Mouse (Mus musculus) T-cell, adult 2 months (primary cell): Measurements from ENCODE around the gene Dcaf7.

ENCODE experiments used
- DNase-seq: peaks from one replicate; pipeline ENCODE4 v3.0.0; 2022; ENCODE audit warnings: low spot score

Gene Dcaf7

DNA sequence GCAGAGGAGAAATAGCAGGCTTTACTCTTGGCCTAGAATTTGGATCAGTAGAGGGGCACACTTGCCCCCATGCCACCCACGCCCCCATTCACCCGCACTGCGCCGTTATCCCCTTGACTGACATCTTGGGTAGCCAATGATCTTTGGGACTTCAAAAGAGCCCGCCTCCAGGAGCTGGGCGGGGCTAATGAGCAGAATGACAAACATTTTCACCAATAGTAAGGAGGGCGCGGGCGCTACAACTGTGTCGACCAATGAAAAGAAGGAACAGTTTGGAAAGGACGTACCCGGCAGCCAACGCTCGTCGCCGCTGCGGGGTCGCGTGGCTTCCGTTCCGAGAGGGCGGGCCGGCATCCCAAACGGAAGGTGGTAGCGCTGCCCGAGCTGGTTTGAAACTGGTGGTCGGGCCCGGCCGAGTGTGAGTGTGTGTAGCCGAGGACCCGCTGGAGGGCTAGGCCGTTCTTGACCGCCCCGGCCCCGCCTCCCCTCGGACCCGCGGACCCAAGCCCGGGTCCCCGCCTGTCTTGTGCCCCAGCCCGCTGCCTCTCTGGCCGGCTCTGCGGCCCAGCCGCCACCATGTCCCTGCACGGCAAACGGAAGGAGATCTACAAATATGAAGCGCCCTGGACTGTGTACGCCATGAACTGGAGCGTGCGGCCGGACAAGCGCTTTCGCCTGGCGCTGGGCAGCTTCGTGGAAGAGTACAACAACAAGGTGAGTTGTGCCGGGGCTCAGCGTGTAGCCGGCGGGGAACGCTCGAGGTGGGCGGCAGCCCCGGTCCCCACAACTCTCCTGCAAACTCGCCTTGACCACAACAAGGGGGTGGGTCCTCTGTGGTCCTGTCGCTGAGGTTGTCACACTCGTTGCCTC, at the start of gene Dcaf7:
Dcaf7 (plus strand) TSS at position 325 of the 870 bp plus-strand sequence.
- DNase-seq: peak; percentile 97

DNA sequence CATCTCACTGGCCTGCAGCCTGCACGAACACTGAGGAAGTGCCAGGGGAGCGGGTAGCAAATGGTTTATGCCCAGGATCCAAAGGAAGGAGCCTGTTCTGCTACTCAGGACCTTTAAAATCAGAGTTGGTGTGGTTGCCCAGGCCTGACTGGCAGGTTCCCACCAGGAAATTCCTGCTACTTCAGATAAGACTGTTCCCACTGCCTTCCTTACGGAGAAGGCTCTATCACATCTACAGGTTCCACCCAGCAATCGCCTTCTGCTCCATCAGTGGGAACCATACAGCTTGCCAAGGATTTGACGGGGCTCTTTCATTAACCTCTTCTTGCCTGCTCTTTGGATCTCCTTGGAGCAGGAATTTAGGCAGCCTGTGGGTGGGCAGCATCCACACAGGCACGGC, 49.2 kb upstream of the Dcaf7 start:
- no peak for DNase-seq

DNA sequence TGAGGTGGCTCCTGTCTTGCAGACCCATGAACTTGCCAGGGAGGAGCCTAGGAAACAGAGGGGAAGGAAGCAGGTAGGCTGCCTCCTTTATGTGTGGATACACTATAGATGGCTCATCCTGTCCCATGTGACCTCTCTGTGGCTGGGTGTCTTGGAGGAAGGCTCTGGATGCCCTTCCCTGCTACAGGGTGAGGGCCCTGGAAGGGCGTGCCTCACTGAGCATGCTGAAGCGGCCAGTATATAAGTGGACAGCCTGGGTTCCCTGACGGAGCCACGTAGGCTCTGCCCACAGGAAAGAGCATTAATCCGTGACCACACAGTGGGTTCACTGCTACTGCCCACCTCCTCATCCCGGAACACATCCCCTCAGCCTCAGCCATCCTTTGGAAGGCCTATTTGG, 47.2 kb upstream of the Dcaf7 start:
- no peak for DNase-seq

DNA sequence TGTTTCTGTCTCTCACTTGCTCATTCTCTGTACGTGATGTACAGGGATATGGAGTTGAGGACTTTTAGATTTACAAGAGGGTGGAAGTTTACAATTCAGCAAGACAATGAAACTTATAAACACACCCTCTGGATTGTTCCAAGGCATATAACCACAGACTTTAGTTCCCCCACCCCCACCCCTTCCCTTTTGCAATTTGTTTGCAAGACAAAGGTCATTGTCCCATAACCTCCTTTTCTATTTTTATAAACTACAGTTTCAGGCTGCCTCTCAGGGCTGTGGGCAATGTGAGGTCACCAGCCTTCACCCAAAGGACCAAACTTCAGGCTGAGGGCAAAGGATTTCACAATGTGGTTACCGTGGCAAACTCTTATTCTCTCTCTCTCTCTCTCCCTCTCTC, 46.4 kb upstream of the Dcaf7 start:
- DNase-seq: no peak

DNA sequence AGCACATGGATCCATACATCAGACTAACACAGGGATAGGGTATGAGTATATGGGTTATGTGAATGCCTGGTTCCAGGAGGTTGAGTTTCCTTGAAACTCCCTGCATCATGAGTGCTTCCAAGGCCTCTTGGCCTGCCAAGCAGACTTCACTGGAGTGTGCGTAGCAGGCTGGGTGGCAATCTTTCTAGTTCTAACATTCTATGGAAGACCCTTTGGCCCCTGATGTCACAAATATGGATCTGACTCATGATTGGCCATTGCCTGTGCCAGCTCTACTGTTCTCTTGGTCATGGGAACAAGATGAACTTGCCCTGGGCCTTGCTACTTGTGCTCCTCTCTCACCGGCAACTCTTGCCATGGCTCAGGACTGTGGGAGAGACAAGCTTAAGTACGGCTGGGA, 42.3 kb upstream of the Dcaf7 start, which contains the start of gene Ace3:
Ace3 (plus strand) TSS at position 301 of the 400 bp plus-strand sequence.
- no peak for DNase-seq

DNA sequence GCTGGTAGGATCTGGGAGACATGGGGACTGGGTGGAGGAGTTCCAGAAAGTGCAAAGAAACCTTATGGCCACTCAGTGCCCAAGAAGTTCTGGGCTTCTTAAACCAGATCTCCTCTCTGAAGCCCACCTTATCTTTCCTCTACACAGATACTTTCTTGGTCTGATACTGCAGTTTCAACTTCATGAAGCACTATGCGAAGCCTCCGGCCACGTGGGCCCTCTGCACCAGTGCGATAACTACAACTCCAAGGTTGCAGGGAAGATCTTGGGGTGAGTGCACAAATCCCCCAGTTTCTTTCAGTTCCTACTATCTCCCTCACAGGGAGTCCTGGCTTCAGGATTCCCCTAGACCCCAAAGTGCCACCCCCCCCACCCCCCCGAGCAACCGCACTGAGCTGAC, 36.6 kb upstream of the Dcaf7 start:
- no peak for DNase-seq

DNA sequence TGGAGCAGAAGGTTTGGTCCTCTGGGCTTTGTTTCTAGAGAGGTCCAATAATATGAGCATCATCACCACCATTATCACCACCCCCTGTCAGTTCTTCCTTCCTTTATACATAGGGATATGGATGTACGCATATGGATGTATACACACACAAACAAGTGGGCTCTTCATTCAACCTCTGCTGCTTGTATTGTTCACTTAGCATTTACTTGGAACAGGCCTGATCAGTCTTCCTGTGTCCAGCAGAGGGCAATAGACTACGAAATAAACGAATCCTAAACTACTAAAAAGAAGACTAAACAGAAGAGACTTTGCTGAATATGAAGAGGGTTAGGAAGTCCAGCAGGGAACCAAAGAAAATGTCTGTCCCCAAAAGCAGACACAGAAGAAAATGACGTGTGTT, 35.0 kb upstream of the Dcaf7 start:
- peak; percentile 35 for DNase-seq

DNA sequence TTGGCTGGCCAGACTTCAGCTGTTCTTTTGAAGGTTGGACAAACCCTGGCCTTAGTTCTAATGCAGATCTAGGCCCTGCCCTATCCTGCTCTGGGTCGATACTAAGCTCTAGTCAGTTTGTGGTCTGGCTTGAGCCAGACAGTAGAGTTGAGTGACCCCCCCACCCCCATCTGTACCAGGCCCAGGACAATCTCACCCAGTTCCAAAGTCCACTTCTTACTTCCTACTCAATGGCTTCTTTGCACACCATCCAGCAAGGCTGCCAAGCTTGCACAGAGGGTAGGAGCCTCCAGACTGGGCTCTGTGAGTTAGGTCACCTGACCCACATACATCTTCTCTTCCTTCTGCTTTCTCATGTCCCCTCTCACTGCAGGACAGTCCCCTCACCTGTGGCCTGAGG, 32.1 kb upstream of the Dcaf7 start:
- DNase-seq: no peak

DNA sequence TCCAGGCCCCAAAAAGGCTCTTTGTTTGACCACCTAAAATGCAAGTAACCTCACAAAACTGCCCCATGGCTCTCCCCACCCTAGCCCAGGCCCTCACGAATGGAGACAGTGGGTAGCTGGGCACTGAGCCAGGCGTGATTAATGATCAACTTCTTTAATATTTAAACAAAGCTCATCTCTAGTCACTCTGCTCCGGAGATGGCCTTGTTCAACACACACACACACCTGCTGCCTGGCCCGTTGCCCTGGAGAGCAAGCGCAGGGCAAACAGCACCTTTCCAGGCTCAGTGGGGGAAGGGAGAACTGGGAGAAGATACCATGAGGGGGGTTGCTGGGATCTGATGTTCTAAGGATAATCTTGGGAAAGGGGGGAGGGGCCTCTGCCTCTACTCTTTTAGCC, 30.7 kb upstream of the Dcaf7 start:
- DNase-seq: no peak

DNA sequence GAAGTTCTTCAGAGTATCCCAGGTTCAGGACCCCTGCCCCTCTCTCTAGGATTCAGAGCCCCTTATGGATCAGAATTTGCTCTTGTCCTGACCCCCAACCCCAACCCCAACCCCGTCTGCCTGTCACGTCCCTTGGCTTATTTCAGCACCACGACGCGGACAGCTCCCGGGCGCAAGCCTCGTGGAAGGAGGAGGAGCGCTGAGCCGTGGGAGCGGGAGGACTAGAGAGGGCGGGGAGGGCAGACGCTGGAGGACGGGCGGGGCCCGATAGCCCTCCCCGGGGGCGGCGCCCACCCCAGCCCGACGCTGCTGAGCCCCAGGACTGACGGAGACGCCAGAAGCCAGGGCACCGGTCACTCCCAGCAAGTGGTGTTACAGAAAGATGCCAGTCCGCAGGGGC, 28.9 kb upstream of the Dcaf7 start, which contains the start of gene Kcnh6:
Kcnh6 (plus strand) TSS at position 304 of the 400 bp plus-strand sequence.
- peak; percentile 41 for DNase-seq

DNA sequence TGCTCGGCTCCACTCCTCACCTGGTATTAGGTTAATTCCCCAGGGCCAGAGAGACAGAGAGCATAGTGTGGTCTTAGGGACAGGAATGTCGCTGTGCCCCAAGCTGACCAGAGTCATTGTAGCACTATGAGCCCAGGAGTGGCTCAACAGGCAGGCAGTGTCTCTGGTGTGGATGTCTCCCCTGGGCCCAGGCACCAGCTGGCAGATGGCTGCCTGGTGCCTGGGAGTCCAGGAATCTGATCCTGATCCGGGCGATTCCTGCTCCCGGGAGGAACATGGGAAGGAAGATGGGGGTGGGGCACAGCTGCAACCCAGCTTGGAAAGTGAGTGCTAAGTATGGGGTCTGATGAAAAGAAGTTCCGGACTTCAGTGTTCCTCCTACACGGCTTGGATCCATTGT, 24.0 kb upstream of the Dcaf7 start:
- no peak for DNase-seq

DNA sequence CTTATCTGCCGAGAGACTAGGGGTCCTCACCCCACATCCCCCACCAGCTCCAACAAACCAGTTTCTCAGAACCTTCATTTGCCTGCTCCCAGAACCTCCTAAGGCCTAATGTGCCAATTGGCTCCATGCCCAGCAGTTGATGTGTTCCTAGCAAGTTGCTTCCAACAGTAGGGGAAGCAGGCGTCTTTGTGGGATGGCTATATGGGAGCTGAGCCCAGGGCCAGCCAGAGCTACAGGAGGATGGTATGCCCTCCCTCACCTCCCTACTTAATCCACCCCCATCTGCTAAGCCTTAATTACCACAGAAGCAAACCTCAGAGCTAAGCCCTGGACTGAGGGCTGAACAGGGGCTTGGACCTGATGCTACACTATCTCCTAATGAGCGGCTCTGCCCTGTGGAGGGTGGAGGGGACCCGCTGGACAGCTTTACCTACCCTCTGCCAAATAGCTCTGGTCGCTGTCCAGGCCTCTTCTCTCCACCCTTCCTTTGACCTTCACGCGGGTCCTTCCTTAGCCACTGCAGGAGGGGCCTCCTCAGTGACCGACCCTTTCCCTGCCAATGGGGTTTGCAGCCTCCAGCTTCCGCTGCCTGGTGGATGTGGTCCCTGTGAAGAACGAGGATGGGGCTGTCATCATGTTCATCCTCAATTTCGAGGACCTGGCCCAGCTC, 23.0 kb upstream of the Dcaf7 start:
- DNase-seq: no peak

DNA sequence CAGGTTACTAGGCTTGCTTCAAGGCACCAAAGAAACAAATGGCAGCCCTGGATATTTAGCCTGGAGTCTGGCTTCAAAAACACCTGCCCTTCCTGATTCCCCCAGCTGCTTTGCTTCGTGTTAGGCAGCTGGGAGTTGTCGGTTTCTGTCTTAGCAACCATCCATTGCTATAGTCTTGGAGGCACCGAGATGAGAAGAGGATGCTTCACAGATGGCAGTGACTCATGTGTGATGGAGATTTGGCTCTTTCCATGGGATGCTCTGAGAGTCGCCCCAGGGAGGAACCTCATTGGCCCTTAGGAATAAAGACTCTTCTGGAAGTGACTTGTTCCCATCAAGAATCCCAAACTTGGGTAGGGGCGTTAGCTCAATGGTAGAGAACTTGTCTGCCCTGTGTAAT, 20.2 kb upstream of the Dcaf7 start:
- DNase-seq: no peak

DNA sequence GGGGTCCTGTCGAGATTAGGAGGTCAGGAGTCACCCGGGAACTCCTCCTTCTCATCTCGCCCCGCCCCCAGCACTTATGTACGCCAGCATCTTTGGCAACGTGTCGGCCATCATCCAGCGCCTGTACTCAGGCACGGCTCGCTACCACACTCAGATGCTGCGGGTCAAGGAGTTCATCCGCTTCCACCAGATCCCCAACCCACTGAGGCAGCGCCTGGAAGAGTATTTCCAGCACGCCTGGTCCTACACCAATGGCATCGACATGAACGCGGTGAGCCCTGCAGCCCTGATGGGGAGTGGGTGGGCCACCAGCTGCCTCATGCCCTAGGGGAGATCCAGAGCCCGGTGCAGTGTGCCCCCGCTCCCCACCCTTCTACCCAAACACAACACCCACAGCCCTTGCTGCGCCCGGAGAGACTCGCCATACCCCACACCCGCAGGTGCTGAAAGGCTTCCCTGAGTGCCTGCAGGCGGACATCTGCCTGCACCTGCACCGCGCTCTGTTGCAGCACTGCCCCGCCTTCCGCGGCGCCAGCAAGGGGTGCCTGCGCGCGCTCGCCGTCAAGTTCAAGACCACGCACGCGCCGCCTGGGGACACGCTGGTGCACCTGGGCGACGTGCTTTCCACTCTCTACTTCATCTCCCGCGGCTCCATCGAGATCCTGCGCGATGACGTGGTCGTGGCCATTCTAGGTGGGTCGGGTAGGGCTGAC, 16.5 kb upstream of the Dcaf7 start:
- peak; percentile 40 for DNase-seq

DNA sequence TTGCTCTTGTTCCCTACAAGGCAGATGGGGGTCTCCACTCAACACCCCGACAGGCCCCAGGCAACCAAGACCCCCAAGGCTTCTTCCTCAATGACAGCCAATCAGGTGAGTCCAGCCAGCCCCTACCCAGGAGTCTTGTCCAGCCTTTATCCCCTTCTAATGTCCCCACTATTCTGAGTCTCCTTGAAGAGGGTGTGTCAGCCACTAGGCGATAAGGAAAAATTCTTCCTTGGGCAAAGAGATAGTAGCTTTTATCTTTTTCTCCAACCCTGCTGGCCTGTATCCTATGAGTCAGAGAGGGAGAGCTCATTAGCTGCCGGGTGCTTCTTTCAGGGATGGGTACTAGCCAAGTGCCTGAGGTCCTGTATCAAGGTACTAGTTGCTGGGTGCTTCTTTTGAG, 10.9 kb upstream of the Dcaf7 start:
- DNase-seq: no peak

DNA sequence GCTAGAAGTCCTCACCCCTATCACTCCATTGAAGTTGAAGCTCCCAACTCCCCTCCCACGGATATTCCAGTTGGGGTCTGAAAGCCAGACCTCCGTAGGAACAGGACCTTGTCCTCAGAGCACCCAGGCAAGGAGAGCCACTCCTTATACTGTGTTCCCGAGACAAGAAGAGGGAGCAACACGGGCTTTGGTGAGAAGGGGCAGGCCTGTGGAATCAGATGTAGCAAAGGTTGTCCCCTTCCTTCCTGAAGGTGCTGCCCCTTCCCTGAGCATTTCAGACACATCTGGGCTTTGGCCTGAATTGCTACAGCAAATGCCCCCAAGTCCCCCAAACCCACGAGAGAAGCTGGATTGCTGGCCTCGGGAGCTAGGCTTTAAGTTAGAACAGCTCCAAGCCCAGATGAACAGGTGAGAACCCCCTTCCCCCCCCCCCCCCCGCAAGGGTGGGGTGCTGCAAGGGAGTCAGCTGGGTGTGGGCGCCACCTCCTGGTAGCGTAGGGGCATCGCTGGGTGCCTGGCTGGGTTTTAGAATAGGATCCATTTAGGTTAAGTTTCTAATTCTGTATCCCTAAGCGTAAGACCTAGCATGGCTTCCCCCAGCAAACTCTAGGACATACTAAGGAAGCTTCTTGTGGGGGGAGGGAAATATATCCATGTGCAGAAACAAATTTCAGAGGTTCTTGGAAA, 10.1 kb upstream of the Dcaf7 start:
- DNase-seq: peak; percentile 77

DNA sequence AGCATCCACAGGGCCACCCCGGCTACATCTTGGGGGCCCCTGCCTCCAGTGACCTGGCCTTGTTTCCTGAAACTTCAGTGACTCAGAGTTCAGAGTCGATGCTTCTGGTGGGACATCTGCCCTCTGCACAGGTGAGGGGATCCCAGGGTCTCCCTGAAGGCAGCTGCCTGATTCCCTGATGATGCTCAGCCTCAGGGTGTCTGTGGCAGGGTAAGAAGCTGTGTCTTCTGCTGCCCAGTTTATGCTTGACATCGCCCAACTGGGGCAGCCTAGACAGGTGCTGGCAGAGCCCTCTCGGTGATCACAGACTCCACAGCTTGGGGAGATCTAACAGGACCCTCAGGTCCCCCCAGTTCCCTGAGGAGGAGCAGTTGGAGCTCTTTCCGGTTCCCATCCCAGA, 9.1 kb upstream of the Dcaf7 start:
- peak; percentile 48 for DNase-seq

DNA sequence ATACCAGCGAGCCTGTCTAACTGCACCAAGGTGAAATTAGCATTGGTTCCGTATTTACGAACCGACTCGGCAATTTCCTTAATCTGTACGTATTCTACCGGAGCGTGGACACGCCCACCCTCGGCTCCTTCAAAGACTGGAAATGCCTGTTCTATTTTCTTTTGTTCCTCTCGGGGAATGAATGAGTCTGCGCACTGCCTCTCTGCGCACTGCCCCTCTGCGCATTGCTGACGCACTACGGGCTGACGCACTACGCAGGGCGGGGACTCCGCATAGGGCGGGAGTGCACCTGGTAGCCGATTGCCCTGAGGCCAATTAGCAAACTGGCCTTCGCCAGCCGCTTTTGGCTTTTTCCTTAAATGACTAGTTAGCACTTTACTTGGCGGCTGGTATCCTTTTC, 4.6 kb upstream of the Dcaf7 start:
- DNase-seq: peak; percentile 27

DNA sequence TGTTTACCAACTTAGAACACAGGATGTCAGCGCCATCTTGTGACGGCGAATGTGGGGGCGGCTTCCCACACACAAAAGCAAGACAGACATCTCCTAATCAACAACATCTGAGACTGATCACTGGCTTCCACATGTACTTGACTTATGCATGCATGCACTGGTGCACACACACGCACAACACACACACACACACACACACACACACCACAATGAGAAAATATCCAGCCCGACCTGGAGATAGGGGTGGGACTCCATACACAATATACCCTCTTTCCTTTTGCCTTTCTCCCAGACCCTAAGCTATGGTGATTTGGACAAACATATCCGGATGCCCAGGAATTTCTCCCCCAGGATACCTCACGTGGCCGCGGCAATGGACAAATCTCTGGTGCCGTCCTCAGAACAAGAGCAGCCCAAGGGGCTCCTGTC, 3.2 kb upstream of the Dcaf7 start:
- DNase-seq: peak; percentile 83

DNA sequence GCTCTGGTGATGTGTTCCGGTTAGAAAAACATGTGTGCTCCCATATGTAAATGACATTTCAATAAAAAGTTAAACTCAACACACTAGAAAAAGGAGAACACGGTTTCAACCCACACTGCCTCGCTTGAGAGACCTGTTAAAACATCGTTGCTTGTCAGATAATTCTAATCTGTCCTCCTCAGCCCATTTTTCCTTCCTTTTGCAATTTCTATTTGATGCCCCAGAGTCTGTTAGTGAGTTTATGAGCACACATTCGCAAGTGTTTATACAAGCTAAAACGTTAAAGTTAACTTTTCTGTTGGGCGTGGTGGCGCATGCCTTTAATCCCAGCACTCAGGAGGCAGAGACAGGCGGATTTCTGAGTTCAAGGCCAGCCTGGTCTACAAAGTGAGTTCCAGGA, 1.7 kb upstream of the Dcaf7 start:
- no peak for DNase-seq

DNA sequence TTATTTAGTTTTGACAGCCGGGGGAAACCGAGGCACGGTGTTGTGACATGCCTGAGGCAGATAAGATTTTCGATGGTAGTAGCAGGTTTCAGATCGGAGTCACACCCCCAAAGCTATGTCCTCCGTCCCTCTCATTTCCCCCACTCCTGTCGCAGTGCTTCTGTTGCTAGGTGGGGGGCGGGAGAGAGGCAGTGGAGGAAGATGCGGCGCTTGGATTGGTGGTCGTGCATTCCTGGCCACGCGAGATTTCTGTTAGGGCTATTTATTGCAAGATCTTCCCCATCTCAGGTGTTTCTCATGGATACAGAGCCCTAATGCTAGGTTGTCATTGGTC, 713 bp downstream of the Dcaf7 start:
- peak; percentile 57 for DNase-seq

DNA sequence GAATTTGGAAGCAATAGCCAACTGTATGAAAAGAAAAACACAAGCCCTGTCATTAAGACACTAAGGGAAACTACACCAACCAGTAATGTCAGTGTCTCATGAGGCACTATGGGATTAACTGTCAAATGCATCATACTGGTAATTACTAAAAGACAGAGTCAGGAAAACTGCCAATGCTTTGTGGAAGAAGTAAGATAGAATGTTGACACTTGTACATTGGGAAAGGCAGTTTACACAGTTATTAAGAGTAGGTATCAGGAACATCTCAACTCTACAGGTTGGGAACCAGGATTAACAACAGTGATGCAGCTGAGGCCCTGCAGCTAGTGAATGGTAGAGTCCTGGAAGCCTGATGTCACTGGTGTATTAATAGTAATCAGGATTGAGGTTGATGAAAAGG, 7.7 kb downstream of the Dcaf7 start:
- no peak for DNase-seq
